Mouse (Mus musculus) macrophage (primary cell): Measurements from ENCODE around the gene Gm10563. TPM values are rescaled to one million over a fixed set of nuclear protein-coding genes. Genes with fewer than 3 reads are reported as not detected.

Experiments used
- H3K27ac ChIP-seq: fragments of 350-480 bp; formaldehyde crosslinking; 2 replicates; pipeline ENCODE4 v1.9.0; 2021
- H3K36me3 ChIP-seq: fragments of 350-480 bp; formaldehyde crosslinking; 2 replicates; pipeline ENCODE4 v1.9.0; 2021; ENCODE audit errors: inconsistent target
- H3K4me3 ChIP-seq: fragments of 350-480 bp; formaldehyde crosslinking; 2 replicates; pipeline ENCODE4 v1.9.0; 2021; ENCODE audit errors: inconsistent target
- H3K79me2 ChIP-seq: fragments of 350-480 bp; formaldehyde crosslinking; 2 replicates; pipeline ENCODE4 v1.9.0; 2021; ENCODE audit errors: inconsistent target
- WGBS: methylation state at CpG from one replicate; pipeline ENCODE4 v1.1.7; 2026; ENCODE audit warnings: inconsistent platforms; ENCODE audit not compliant: missing documents; 5-methylcytosine and 5-hydroxymethylcytosine counted together
- polyA plus RNA-seq: library from polyadenylated mRNA; stranded (reverse); fragments of 250-400 nt; gene quantifications from 3 replicates; pipeline ENCODE4 v1.2.4, GENCODE M21; 2018; ENCODE audit warnings: inconsistent platforms

The Gm10563 gene
- polyA plus RNA-seq, 1 experiment from 2014 or later = not detected

DNA sequence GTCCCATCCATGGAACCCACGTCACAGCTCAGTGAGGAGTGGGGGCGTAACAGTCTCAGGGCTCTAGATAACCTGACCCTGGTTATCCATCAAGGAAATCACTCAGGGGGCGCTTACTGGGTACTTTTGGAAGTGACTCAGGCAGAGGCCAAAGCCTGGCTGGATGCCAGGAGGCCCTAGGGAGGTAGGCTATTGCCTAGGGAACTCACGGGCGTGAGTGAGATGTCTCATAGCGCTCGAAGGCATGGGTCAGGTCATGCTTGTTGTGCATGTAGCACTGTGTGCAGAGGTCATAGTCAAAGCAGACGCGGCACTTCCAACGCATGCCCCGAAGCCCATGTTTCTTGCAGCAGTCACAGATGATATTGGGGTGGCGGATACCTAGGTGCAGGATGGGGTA, 15.4 kb upstream of the Gm10563 start:
- peaks cover 34% of the 10 kb centered on the region; the same call in 1 of the 2 replicates for H3K36me3 ChIP-seq
- H3K27ac ChIP-seq = no peak overlapping the region
- H3K79me2 ChIP-seq = no peaks in the 10 kb centered on the region
- H3K4me3 ChIP-seq = no peak overlapping the region
- 94% methylated on average over 12 of the region's 12 CpGs for WGBS

DNA sequence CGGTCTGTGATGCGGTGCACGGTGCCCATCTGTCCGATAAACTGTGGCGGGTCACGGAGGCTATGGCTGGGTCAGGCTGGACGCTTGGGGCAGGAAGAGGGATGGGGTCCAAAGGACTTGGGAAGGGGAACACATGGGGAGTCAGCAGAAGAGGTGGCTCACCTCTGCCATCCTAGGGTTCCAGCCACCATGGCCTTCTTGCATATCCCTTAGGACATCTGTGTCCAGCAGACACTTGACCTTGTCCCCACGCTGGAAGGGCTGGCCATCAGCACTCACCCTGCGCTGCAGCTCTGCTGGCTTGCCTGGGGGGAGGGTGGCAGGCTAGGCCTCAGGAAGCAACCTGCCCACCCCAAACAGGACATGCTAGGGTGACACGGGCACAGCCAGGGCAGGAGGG, 13.8 kb upstream of the Gm10563 start:
- Histone ChIP-seq H3K79me2 (no peaks in the 10 kb centered on the region), H3K4me3 (no peak overlapping the region), H3K27ac (no peak overlapping the region), H3K36me3 (peaks cover 34% of the 10 kb centered on the region; the same call in 1 of the 2 replicates)
- WGBS = 92% methylated on average over 10 of the region's 10 CpGs

DNA sequence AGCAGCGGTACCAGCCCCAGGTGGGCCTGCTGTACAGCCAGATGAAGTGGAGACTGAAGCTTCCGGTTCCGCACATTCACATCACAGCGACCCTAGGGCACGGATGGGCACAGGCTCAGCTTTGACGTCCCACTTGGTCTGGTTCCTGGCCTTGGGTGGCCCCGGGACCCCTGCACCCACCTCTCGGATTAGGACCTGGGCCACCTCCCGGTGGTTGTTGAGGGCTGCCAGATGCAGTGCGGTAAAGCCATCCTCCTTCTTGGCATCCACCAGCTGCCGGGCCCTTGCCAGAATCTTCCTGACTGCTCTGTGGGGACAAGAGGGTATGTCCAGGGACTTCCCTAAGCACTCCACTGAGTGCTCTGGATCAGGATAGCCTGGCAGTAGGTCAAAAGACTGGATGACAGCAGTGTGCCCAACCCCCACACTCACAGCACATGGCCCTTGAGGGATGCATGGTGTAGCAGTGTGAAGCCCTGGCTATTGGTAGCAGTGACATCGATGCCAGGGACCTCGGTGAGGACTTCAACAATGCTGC, 11.1 kb upstream of the Gm10563 start:
- WGBS = 97% methylated on average over 11 of the region's 13 CpGs
- H3K4me3 ChIP-seq = no peak overlapping the region
- no peak overlapping the region for H3K27ac ChIP-seq
- peaks cover 17% of the 10 kb centered on the region; the same call in 1 of the 2 replicates for H3K36me3 ChIP-seq
- H3K79me2 ChIP-seq = no peaks in the 10 kb centered on the region

DNA sequence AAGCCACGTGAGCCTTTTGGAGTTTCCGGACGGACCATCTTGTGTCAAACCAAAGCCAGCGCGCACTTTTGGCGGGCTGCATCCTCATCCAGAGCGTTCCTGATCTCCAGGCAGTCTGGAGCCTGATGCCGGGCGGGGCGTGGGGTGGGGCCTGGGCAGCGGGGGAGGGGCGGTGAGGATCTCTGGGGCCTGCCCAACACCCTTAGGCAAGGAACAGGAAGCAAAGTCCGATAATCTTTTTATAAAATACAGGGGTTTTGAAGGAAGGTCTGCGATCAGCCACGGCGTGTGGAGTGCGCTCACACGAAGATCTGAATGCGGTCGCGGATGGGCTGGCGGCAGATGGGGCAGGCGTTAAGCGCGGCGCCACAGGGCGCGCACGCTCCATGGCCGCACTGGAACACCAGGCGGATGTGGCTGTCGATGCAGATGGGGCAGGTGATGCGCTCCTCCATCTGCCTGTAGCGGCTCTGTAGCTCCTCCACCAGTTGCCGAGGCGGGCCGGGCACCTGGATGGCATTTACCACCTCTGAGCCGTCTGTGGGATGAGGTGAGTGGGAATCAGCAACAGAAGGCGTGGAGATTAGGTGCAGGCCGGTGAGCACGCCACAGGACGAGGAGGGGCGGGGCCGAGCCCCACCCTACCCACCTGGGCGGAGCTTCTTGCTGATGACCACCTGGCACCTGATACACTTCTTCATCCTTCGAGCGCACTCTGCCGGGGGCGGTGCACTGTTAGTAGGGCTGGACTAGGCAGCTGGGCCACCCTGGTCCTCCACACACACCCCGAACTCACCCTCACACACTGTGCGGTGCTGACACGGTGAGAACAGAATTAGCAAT, 9.5 kb upstream of the Gm10563 start:
- H3K36me3 ChIP-seq = peaks cover 22% of the 10 kb centered on the region; the same call in 1 of the 2 replicates
- no peaks in the 10 kb centered on the region for H3K79me2 ChIP-seq
- H3K4me3 ChIP-seq = peak overlapping the region; percentile 1; the same call in 1 of the 2 replicates
- 20% methylated on average over 50 of the region's 52 CpGs for WGBS
- no peak overlapping the region for H3K27ac ChIP-seq

DNA sequence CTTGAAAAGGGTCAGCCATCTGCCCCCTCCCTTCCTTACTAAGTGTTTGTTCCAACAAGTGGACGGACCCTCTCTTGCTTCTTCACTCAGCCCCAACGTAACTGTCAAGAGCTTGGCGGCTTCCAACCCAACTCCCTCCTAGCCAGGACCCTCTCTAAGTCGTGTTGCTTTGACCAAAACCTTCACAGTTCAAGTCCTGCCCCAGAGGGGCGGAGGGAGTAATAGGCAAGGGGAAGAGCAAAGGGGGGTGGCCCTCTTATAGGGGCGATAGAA, 8.9 kb upstream of the Gm10563 start:
- H3K79me2 ChIP-seq = no peaks in the 10 kb centered on the region
- no peak overlapping the region for H3K27ac ChIP-seq
- H3K4me3 ChIP-seq = no peak overlapping the region
- H3K36me3 ChIP-seq = peaks cover 28% of the 10 kb centered on the region
- WGBS = 8% methylated on average over 6 of the region's 6 CpGs

DNA sequence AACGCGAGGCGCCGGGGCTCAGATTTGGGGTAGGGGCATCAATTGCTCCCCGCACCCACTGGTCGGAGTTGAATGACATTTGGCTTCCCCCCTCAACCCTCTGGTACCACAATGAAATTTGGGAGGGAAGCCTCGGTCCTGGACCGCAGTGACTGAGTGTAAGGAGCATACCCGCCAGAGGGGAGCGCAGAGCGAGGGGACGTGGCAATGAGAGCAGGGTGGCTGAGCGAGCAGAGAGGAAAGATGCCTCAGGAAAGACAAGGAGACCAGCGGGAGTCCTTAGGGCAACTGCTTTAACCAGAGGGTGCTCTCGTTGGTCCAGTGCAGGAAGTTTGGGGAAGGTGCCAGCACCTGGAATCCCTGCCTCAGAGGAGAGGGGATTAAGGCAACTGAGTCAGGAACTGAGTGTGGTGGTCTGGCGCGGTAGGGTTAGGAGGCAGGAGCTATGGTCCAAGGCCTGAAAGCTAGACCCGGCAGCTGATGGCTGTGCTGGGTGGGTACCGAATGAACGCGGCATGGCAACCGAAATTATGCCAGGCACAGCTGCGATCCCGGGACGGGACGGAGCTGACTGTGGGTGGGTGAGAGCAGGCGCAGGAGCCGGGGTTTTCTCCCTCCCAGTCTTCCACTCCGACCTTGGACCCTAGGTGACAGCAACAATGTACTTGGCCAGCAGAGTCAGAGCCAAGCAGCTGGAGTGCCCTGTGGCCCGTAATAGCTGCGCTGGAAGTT, 8.4 kb upstream of the Gm10563 start:
- Histone ChIP-seq H3K79me2 (no peaks in the 10 kb centered on the region), H3K36me3 (peaks cover 33% of the 10 kb centered on the region), H3K4me3 (no peak overlapping the region), H3K27ac (no peak overlapping the region)
- WGBS = 5% methylated on average over 30 of the region's 31 CpGs

DNA sequence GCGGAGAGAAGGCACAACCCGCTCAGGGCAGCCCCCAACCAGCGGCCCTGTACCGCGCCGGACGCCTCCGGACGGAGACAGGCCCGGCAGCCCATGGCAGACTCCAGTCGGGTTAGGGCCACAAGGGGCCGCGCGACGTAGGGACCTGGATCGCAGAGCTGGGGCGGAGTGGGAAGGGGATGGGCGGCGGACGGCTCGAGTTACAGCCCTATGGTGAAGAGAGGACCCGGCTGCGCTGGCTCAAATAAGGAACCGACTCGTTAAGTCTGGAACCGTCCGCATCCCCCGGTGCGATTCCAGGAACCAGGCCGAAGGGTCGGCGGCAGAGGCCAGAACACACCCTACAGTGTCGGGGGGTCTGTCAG, 7.9 kb upstream of the Gm10563 start, which contains the start of gene Mmp23:
Gene Mmp23 (minus strand): TSS at position 299 of the 365 bp plus-strand sequence.
- no peak within 1 kb of the TSS for H3K4me3 ChIP-seq
- H3K36me3 ChIP-seq = peaks cover 38% of the 10 kb centered on the region
- no peak within 1 kb of the TSS for H3K27ac ChIP-seq
- 10% methylated on average over 33 of the region's 33 CpGs for whole genome bisulfite sequencing
- no peaks in the 10 kb centered on the region for H3K79me2 ChIP-seq

DNA sequence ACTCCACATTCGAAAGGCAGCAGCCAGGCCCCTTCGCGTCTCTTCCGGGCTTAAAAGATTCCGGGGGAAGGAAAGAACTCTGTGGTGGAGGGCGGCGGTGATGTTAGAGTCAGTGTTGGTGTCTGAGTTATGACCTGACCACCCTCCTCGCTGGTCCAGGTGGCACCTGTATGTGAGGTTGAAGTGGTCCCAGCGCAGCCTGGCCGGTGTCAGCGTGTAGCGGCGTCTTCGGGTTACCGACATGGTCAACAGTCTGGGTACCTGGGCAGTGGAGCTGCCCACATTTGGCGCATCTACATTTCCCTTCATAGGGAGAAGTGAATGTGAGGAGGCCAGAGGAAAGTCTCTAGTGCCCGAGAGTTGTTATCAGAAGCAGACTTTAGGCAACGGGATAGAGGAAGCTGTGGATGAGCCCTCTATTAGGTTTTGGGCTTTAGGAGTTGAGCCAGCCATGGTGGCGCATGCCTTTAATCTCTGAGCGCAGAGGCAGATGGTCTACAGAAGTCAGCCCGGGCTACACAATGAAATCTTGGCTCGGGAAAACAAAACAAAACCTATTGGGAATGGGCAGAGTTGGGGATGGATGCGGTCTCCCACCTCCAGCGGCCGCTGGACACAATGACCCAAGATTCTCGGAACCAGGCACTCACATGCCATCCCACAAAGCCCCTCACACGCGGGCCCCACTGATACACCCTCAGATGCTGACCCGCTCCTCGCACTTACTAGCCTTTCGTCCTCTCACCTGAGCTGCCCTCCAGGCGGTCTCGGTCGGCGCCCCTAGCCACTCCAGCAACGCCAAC, 7.3 kb upstream of the Gm10563 start:
- Histone ChIP-seq H3K4me3 (no peak overlapping the region), H3K79me2 (no peaks in the 10 kb centered on the region), H3K27ac (no peak overlapping the region), H3K36me3 (peaks cover 44% of the 10 kb centered on the region)
- 52% methylated on average over 35 of the region's 36 CpGs for WGBS

DNA sequence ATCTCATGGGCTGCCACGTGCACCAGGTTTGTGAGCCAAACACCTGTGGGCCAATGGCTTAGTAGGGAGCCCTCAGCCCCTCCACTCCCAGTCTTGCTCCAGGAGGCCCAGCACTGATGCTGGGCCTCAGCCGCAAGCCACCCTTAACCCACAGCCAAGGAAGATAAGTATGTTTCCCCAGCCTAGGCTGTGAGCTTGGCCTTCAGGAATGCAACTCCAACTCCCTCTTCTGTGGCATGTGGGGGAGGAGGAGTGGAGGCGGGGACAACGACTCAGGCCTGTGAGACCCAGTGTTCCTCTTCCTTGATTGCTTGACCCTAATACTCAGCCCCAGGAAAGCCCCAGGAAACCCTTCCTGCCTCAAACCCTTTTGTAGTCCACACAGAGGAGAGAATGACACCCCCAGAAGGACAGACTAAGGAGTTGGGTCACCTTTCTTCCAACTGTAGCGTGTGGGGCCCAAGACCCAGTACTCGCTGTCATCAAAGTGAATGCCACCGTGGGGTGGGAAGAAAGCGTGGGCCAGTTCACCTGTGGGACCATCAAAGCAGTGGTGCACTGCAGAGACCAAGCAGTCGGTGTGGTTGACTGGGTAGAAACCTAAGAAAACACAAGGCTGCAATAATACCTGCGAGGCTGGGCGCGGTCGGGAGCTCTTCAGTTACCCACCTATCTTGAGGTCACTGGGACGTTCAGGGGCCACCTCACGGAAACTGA, 6.5 kb upstream of the Gm10563 start:
- Histone ChIP-seq H3K79me2 (no peaks in the 10 kb centered on the region), H3K36me3 (peaks cover 47% of the 10 kb centered on the region), H3K4me3 (no peak overlapping the region), H3K27ac (no peak overlapping the region)
- 79% methylated on average over 15 of the region's 15 CpGs for WGBS

DNA sequence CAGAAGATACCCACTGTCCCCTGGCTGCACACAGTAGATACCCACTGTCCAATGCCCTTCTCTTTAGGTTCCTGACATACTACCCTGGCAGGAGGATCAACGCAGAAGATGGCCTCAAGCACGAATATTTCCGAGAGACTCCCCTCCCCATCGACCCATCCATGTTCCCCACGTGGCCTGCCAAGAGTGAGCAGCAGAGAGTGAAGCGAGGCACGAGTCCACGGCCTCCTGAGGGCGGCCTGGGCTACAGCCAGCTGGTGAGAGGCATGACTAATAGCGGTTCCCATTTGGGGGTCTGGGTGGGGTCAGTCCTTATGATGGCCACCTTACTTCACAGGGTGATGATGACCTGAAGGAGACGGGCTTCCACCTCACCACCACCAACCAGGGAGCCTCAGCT, 4.1 kb upstream of the Gm10563 start:
- H3K4me3 ChIP-seq = no peak overlapping the region
- peaks cover 39% of the 10 kb centered on the region for H3K36me3 ChIP-seq
- WGBS = 96% methylated on average over 11 of the region's 11 CpGs
- no peak overlapping the region for H3K27ac ChIP-seq
- no peaks in the 10 kb centered on the region for H3K79me2 ChIP-seq

DNA sequence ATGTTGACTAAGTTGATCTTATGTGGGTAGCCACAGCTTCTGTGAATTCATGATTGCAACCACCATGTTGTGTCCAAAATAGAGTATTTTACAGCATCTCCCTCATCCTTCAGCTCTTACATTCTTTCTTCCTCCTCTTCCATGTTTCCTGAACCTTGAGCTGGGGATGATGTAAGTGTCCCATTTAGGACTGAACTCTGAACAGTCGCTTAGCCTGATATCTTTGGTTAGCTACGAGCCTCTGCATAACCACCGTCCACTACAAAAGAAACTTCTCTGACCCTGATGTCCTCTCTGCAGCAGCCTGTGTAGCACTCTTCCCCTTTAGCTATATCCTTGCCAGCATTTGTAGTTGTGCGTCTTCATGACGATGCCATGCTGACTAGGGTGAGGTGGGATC, 513 bp upstream of the Gm10563 start:
- H3K79me2 ChIP-seq = no peaks in the 10 kb centered on the region
- 96% methylated on average over 5 of the region's 5 CpGs for WGBS

DNA sequence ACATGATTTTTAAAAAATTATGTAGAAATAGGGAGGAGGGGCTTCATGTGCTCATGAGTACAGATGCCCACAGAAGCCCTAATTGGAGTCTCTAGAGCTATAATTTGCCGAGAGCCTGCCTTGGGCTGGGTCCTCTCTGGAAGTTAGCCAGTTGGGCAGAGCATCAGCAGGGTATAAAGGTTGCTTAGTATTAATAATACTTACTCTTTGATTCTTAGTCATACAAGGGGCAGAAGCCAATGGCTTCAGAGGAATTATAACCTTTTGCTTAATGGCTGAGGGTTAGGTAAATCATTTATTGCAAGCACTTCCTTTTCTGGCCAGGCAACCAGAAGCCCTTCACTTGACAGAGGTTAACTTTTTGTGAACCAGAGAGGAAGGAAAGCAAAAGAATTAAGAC, 1.7 kb downstream of the Gm10563 start:
- no peak overlapping the region for H3K27ac ChIP-seq
- 100% methylated on average over 1 of the region's 1 CpGs for WGBS
- peaks cover 66% of the 10 kb centered on the region for H3K36me3 ChIP-seq
- H3K79me2 ChIP-seq = no peaks in the 10 kb centered on the region
- H3K4me3 ChIP-seq = no peak overlapping the region

More for the DNA sequence above, 513 bp upstream of the Gm10563 start:
- Histone ChIP-seq H3K36me3 (peaks cover 70% of the 10 kb centered on the region), H3K27ac (no peak overlapping the region), H3K4me3 (no peak overlapping the region)

DNA sequence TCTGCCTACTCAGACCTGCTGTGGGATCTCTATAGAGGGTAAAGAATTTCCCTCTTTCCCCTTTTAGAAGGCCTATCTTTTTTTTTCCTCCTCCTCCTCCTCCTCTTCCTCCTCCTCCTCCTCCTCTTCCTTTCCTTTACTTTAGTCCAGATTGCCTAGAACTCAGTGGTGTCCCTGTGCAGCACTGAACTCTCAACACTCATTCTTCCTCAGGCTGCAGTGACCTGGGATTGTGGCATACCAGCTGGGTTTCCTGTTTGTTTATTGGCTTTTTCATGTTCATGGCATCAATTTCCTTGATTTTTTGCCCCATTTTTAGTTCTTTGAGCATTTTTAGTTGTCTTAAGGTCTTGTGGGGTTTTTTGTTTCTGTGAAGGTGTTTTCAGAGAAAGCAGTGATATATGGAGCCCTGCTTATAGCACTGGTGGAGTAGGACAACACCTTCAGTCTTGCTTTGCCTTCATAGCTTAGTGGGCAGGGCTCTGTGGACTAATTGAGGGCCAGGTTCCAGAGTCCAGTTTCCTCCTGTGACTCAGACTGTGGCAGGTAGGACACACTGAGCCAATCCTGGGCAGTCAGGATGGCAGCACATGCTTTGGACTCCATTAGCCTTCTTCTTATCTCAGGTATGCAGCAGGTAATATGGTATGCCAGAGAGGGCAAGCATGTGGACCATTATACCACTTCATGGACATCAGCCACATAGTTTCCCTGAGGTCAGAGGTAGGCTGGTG, 9.3 kb downstream of the Gm10563 start:
- Histone ChIP-seq H3K27ac (no peak overlapping the region), H3K36me3 (peaks cover 75% of the 10 kb centered on the region), H3K79me2 (peaks cover 5% of the 10 kb centered on the region; the same call in 1 of the 2 replicates), H3K4me3 (no peak overlapping the region)
